27 mouse cellular contexts compared by ENCODE assay signal in genomic region chrX:104489626-104490355, GRCm38 (mm10).
"Had no signal": no experiment of that assay in that cellular context is flagged by ENCODE, and none has a peak within 500 bp of the region (broad histone marks: within the 10 kb centered on the region; RNA-seq: fewer than 3 reads in every experiment).

No protein-coding gene starts in this region.

- ATAC-seq: hindbrain, embryonic 16.5 days; inflammation-experienced regulatory T-cells, adult 6 months; liver, embryonic 12.5 days had no signal

- DNase-seq: gastrocnemius, adult 2 months; gastrocnemius, postnatal 10 days; gastrocnemius, postnatal 25 days; heart, adult 18-20 months; heart, postnatal 10 days; heart, postnatal 4 days; kidney, adult 11 months; kidney, adult 2 months; kidney, adult 9 months; kidney, postnatal 10 days; kidney, postnatal 25 days; kidney, postnatal 4 days; layer of hippocampus, adult 9-11 months; layer of hippocampus, postnatal 36 days; left cerebral cortex, postnatal 4 days had no signal

- H3K4me3 ChIP-seq: gastrocnemius, adult 2 months; heart, embryonic 10.5 days; heart, embryonic 12.5 days; hindbrain, embryonic 10.5 days; hindbrain, embryonic 12.5 days; kidney, embryonic 15.5 days; limb, embryonic 13.5 days; limb, embryonic 15.5 days; liver, embryonic 12.5 days had no signal

- H3K27ac ChIP-seq: gastrocnemius, adult 2 months; heart, embryonic 10.5 days; hindbrain, embryonic 10.5 days; hindbrain, embryonic 12.5 days; hindbrain, embryonic 14.5 days; kidney, embryonic 15.5 days; limb, embryonic 13.5 days; limb, embryonic 15.5 days; liver, embryonic 12.5 days; liver, embryonic 14.5 days had no signal

- H3K9me3 ChIP-seq: heart, embryonic 10.5 days; heart, embryonic 12.5 days; hindbrain, embryonic 10.5 days; hindbrain, embryonic 12.5 days; kidney, embryonic 15.5 days; limb, embryonic 13.5 days; limb, embryonic 15.5 days; liver, embryonic 12.5 days had no signal

- H3K27me3 ChIP-seq: heart, embryonic 12.5 days; limb, embryonic 15.5 days; liver, embryonic 12.5 days had no signal

- H3K9ac ChIP-seq: heart, embryonic 12.5 days; hindbrain, embryonic 12.5 days; hindbrain, embryonic 14.5 days; kidney, embryonic 15.5 days; limb, embryonic 13.5 days; limb, embryonic 15.5 days; liver, embryonic 12.5 days; liver, embryonic 14.5 days had no signal

- H3K36me3 ChIP-seq: heart, embryonic 10.5 days; heart, embryonic 12.5 days; hindbrain, embryonic 10.5 days; hindbrain, embryonic 12.5 days; kidney, embryonic 15.5 days; limb, embryonic 13.5 days; limb, embryonic 15.5 days; liver, embryonic 12.5 days had no signal

- H3K4me1 ChIP-seq: heart, embryonic 10.5 days; heart, embryonic 12.5 days; hindbrain, embryonic 10.5 days; hindbrain, embryonic 12.5 days; kidney, embryonic 15.5 days; limb, embryonic 15.5 days had no signal

- H3K4me2 ChIP-seq: heart, embryonic 12.5 days; hindbrain, embryonic 12.5 days; hindbrain, embryonic 14.5 days; kidney, embryonic 15.5 days; limb, embryonic 13.5 days; limb, embryonic 15.5 days; liver, embryonic 12.5 days had no signal
